Mouse (Mus musculus) cerebellum, postnatal 36 days (tissue): ENCODE measurements around the gene St6galnac3.

Experiments
- DNase-seq, 2 experiments: peaks; one replicate each; pipeline ENCODE4 v3.0.0; 2021 to 2022; ENCODE audit warnings: mixed read lengths in 2 of 2

The St6galnac3 gene

GRCm38 (mm10) chr3:153276101-153276829 lies 448.7 kb downstream of the St6galnac3 start:
- DNase-seq, result no peak

DNA sequence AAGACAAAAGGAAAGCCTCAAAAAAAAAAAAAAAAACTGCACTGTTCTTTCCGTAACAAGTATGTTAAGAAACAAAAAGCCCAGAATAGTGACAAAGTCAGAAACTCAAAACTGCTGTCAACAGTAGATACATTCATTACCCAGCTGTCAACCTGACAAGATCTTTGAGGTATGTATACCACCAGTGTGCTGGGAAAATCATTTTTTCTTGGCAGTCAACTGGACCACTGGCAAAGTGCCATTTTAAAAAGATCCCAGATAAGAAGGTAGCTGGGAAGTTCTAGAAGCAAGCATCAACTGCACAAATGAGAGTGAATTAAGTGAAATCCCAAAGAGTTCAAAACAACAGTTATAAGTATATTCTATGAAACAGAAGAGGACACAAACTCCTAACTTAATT lies 452.7 kb downstream of the St6galnac3 start:
- DNase-seq, result no peak

DNA sequence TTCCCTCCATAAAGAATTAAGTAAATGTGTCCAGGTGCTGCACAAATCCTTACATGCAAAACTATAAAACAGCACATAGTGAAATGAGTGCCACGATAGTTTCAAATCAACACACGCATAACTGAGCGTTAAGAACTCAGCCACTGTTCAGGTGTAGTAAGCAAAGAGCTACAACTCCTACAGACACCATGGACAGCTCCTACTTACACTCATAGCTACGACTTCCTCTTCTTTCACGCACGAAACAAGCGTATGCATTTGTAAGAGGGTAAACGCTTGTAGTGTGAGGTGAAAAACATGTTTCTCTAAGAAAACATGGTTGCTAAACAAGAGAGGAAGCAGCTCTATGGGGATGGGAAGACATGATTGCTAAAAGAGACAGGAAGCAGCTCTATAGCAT lies 457.6 kb downstream of the St6galnac3 start:
- DNase-seq, result no peak

- DNase-seq, result no peak
These were observed 463.0 kb downstream of the St6galnac3 start for GRCm38 (mm10) chr3:153261985-153262384.

GRCm38 (mm10) chr3:153260225-153260933 lies 464.6 kb downstream of the St6galnac3 start:
- DNase-seq, result no peak

- no peak for DNase-seq
These were observed 469.1 kb downstream of the St6galnac3 start for GRCm38 (mm10) chr3:153255910-153256309.

- no peak for DNase-seq
These were observed 473.3 kb downstream of the St6galnac3 start for GRCm38 (mm10) chr3:153251653-153252052.

DNA sequence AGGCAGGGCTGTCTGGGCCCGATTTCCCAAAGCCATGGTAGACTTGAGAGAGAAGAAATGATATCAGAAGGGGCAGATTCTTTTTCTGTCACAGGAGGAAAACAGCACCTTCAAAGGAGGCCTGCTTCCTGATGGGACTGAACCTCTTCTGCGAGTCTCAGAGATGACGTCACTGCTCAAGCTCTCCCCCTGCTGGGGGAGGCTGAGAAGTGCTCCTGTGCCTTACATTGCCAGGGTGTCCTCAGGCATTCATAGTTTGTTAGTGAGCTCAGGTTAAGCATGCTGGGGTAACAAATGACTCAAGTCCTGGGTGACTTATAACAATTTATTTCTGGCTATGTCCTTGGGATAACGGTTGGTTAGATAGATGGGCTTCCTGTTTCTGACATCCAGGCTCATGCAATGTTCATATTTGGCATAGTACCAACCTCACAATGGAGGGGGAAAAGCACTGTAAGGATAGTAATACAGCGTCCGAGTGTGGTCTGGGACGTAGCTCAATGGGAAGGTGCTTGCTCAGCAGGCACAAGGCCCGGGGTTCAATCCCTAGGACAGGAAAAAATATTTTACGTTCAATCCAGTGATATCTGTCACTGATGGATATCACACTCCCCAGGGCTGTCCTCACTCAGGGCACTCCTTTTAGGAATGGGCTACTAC lies 474.2 kb downstream of the St6galnac3 start:
- DNase-seq, result peak; percentile 58 to 70

GRCm38 (mm10) chr3:153248866-153249265 lies 476.1 kb downstream of the St6galnac3 start:
- DNase-seq, result no peak

DNA sequence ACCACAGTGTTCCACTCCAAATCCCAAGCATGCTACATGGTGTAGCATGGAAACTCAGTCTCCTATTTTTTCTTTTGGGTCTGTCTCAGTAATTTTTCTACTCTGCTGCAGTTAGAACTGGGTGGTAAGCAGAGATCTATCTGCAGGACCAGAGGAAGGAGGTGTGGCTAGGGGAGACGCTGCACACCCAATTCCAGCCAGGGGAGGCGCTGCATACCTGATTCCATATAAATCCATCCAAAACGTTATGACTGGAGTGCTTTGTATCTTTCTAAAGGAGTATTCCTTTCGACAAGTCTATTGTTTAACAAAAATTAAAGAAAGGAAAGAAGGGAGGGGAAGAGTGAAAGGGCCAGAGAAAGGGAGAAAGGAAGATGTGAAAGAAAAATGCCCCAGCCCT lies 476.9 kb downstream of the St6galnac3 start:
- DNase-seq, result no peak

- no peak for DNase-seq
These were observed 482.4 kb downstream of the St6galnac3 start for GRCm38 (mm10) chr3:153242524-153242923.

DNA sequence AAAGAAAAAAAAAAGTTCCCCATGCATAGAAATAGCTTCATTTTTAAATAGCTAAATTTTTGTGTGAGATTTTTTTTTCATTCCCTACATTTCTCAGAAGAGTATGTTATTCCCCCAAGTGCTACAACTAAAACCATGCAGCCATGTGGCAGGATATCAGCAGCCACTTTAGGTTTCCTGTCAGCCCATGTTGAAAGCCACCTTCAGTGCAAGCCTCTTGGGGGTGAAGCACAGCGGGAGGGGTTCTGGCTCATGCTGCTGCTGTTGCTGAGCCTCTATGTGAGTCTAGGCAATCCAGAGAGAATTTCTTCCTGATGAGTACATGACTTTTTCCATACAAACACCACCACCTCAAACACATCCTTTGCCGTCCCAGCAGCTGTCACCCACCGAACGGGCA lies 483.8 kb downstream of the St6galnac3 start:
- no peak for DNase-seq

DNA sequence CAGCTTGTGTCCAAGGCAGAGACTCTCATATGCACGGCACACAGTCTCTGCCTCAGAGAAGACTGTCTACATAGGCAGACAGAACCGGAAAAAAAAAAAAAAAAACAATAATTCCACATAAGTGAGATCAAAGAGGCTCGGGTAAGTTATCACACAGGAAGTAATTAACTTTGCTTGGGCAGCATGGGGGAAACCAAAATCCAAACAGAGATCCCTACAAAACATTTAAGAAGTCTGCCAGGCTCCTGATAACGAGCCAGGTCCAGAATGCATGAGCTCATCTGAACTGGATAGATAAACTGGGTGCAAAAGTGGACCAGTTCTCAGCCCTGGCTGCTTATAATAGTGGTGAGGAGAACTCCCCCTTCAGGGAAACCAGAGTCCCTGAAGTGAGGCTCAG lies 484.6 kb downstream of the St6galnac3 start:
- no peak for DNase-seq

GRCm38 (mm10) chr3:153238381-153238780 lies 486.6 kb downstream of the St6galnac3 start:
- no peak for DNase-seq

DNA sequence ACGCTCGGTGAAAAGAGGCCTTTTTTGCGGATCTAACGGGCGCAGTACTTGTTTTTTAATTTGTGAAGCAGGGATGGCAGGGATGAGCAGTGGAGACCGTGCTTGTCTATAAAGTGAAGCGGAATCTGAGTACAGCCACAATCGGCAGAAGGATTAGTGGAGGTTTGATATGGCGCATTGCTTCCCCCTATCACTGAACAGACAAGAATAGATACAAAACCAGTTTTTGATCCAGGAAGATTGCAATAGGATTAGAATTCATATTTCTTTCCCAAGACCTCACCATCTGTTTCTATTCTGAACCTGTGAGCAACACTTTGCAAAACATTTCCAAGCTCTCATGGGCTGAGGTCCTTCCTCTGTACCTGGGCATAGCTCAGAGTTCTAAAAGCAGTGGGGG lies 488.7 kb downstream of the St6galnac3 start:
- no peak for DNase-seq

DNA sequence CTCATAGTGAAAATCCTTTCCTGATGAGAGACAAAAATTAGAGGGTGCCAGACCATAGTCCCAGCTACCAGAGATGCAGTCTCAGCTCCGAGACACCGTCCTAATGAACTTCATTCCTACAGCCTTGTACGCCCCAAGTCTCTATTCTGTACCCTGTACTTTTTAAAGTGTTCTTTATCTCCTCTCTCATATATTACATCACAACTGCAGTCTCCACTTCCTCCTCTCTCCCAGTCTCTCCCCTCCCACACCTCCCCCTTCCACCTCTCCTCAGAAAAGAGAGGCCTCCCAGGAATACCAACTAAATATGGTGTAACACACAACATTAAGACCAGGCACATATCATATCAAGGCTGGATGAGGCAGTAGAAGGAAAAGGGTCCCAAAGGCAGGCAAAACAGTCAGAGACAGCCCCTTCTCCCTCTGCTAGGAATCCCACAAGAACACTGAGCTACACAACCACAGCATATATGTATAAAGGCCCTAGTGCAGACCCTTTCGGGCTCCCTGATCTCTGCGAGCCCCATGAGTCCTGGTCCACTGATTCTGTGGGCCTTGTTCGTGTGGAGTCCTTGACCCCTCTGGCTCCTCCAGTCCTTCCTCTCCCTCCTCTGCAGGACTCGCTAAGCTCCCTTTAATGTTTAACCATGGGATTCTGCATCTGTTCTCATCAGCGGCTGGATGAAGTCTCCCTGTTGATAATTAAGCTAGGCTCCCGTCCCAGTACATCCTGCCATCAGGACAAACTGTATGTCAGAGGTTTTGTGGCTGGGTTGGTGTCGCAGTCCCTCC lies 502.2 kb downstream of the St6galnac3 start:
- DNase-seq, result no peak

GRCm38 (mm10) chr3:153219391-153219790 lies 505.6 kb downstream of the St6galnac3 start:
- no peak for DNase-seq

GRCm38 (mm10) chr3:153208186-153208585 lies 516.8 kb downstream of the St6galnac3 start:
- DNase-seq, result no peak

DNA sequence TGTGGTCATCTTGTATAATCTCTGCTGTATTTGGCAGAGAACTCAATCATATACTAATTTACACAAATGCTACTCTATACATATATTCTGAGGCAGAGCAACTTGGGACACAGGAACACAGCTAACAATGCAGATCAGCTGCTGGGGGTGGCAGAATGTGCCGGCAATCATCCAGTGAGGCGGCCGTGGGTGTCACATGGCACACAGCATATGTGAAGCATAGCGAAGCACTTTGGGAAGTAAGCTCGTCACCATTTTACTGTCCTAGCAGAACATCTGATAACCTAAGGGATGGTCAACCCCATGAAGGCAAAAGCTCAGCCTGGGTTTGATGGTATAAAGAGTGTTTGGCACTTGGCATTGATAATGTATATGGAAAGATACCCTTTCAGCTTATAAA lies 520.9 kb downstream of the St6galnac3 start:
- no peak for DNase-seq

DNA sequence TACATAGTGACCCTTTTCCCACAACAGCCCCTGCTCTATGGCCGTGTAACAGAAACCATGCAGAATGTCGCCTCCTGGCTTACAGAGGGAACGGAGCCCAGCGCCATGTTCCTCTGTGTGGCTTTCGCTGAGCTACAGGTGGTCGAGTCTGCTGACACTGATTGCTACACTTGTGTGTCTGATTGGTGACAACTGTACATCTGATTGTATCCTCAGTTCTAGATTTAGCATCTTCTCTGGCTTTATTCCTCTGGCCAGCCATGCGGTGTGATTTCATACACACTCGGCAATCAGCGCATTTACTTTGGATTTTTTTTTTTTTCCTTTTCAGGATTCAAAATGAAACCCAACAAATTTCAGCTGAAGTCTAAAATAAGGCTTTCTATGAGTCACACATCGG lies 523.1 kb downstream of the St6galnac3 start:
- no peak for DNase-seq

DNA sequence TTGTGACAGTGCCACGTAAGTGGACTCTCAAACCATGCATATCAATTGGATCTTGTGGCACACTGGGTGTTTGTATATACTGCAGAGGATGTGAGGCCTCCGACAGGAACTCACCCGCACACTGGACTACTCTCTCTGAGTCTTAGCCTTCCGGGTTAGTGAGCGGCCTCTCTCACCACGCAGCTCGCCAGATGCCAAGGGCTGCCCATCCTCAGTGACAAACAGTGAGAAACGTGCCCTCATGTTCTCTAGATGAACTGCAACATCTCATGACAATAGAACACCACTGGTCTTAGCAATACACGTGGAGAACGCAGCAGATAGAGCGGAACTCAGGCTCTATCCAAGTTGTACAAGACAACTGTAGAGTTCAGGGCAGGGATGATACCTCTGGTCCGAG lies 524.2 kb downstream of the St6galnac3 start:
- no peak for DNase-seq

- DNase-seq, result no peak
These were observed 524.9 kb downstream of the St6galnac3 start for GRCm38 (mm10) chr3:153200076-153200475.

- no peak for DNase-seq
These were observed 525.7 kb downstream of the St6galnac3 start for GRCm38 (mm10) chr3:153199251-153199650.
